Mouse (Mus musculus) spleen, adult 2 months (tissue): ENCODE data around the gene Cd300ld5.

Source experiments
- CTCF ChIP-seq: fragments of 200-500 bp; IDR thresholded peaks from 2 replicates; pipeline ENCODE4 v1.5.1; 2011; ENCODE audit warnings: mild to moderate bottlenecking, inconsistent platforms; ENCODE audit not compliant: insufficient read depth, insufficient read length, insufficient replicate concordance; ENCODE audit errors: extremely low read depth
- POLR2A ChIP-seq: fragments of 200-500 bp; IDR thresholded peaks from 2 replicates; pipeline ENCODE4 v1.6.1; 2011; ENCODE audit warnings: low read depth, low read length, inconsistent platforms

DNA sequence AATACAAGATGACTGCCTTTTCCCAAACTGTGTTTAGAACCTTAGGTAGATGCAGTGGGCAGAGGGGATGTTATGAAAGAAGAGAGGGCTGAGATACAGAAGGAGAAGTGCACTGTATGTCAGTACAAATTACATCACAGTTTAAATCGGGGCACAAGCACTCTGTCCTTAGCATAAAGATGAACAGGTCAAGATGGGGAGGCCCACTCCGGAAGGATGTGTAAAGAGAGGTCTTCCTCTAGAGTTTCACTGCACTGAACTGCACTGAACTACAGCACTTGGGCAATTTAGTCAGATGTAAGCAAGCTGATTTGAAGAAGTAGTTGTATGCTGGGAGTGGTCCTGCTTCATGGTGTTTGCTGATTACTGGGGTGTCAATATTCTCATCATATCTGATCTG is 22.2 kb upstream of the Cd300ld5 start:
- TF ChIP-seq CTCF (no peak), POLR2A (no peak)
